Mouse (Mus musculus): ENCODE results near the gene Itsn2. TPM values are rescaled to one million over a fixed set of nuclear protein-coding genes. Genes with fewer than 3 reads are reported as not detected.
"Not testable (repeated sequence)": the region's sequence is repeated elsewhere in the genome, so short reads cannot be mapped to it uniquely, and the experiment has no call there.

The Itsn2 gene
- polyA plus RNA-seq (2016; fragmentation: Nextera tagmentation; extraction: Ambion mirVana): 28.2 and 29.7 TPM in 2 replicates

DNA sequence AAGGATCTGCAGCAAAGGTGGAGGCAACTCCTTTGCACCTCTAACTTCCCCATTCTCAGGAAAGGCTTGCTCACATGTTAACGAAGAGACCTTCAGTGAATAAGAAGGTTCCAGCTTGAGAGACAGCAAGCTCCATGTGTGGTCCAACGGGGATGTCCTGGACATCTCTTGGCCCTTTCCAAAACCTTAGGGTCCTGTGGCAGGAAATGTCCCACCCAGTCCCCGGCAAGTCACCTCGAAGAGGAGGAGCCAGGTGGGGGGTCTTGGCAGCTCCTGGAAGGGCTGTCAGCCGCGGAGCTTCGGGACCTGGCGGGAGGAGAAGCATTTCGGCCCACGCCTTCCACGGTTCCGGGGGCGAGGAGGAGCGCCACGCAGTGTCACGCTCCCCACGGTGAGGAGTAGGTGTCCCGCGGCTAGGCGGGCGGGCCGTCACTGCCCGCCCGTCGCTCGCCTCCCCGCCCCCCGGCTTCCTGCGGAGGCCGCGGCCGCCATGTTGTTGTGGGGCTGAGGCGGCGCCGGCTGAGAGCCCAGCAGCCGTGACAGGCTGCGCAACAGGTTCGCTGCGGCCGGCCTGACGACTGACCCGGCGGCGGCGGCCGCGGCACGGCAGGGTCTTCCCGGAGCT lies at the start of gene Itsn2, which contains the start of gene Gm3625:
Gene Itsn2 (plus strand): TSS at position 98 of the 625 bp plus-strand sequence.
Gene Gm3625 (minus strand): TSS at position 387 of the 625 bp plus-strand sequence.
- Histone ChIP-seq H3K9ac (peak within 1 kb of the TSS; percentile 85), H3K4me2 (replicated peaks) (peak within 1 kb of the TSS; percentile 60), H3K4me3 (peak within 1 kb of the TSS; percentile 89), H3K27ac (peak within 1 kb of the TSS; percentile 67), H3K4me1 (peaks cover 8% of the 10 kb centered on the region; the same call in 1 of the 2 replicates), H3K36me3 (no peaks in the 10 kb centered on the region), H3K9me3 (no peaks in the 10 kb centered on the region), H3K27me3 (no peaks in the 10 kb centered on the region)
- ATAC-seq (ENCODE audit: insufficient number of reproducible peaks, insufficient read depth, low FRiP score, low TSS enrichment): peak; percentile 90
- WGBS: under 1% methylated on average over 49 of the region's 49 CpGs

GRCm38 (mm10) chr12:4544400-4544919 lies 48.0 kb upstream of the Itsn2 start:
- H3K4me1 ChIP-seq: peaks cover 6% of the 10 kb centered on the region; the same call in 1 of the 2 replicates
- no peak overlapping the region for H3K9ac ChIP-seq
- no peak overlapping the region for H3K4me2 ChIP-seq (replicated peaks)
- no peak overlapping the region for H3K4me3 ChIP-seq
- H3K36me3 ChIP-seq: no peaks in the 10 kb centered on the region
- WGBS: 86% methylated on average over 5 of the region's 5 CpGs
- ATAC-seq (ENCODE audit: insufficient number of reproducible peaks, insufficient read depth, low FRiP score, low TSS enrichment): no peak
- no peak overlapping the region for H3K27ac ChIP-seq
- H3K27me3 ChIP-seq: no peaks in the 10 kb centered on the region
- no peaks in the 10 kb centered on the region for H3K9me3 ChIP-seq

GRCm38 (mm10) chr12:4545425-4545824 lies 47.0 kb upstream of the Itsn2 start:
- Histone ChIP-seq H3K27ac (no peak overlapping the region), H3K9me3 (no peaks in the 10 kb centered on the region), H3K4me2 (replicated peaks) (no peak overlapping the region), H3K4me3 (no peak overlapping the region), H3K4me1 (peaks cover 6% of the 10 kb centered on the region; the same call in 1 of the 2 replicates), H3K9ac (no peak overlapping the region), H3K27me3 (no peaks in the 10 kb centered on the region), H3K36me3 (no peaks in the 10 kb centered on the region)
- no peak for ATAC-seq (ENCODE audit: insufficient number of reproducible peaks, insufficient read depth, low FRiP score, low TSS enrichment)

DNA sequence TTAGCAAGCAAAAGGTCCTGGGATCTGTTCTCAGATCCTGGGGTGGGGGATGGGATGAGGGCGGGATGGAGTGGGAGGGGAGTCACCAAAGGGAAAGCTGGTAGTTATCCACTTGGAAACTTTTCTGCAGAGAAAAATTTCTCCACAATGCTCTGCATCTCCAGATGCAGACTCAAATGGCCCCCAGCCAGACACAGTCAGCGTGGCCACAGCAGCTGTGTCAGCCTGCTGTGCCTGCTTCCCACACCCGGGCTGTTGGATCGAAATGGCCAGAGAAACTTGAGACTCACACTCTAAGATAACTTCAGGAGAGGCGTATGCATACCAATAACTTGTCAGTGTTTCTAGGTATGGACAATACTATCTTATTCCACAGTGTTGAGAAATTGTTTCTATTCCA lies 45.9 kb upstream of the Itsn2 start:
- no peak overlapping the region for H3K27ac ChIP-seq
- no peak overlapping the region for H3K4me3 ChIP-seq
- ATAC-seq (ENCODE audit: insufficient number of reproducible peaks, insufficient read depth, low FRiP score, low TSS enrichment): no peak; the same call in 1 of the 2 replicates
- no peak overlapping the region for H3K9ac ChIP-seq
- H3K9me3 ChIP-seq: no peaks in the 10 kb centered on the region
- H3K36me3 ChIP-seq: no peaks in the 10 kb centered on the region
- H3K27me3 ChIP-seq: no peaks in the 10 kb centered on the region
- peaks cover 6% of the 10 kb centered on the region; the same call in 1 of the 2 replicates for H3K4me1 ChIP-seq
- H3K4me2 ChIP-seq (replicated peaks): no peak overlapping the region
- WGBS: 51% methylated on average over 5 of the region's 5 CpGs

DNA sequence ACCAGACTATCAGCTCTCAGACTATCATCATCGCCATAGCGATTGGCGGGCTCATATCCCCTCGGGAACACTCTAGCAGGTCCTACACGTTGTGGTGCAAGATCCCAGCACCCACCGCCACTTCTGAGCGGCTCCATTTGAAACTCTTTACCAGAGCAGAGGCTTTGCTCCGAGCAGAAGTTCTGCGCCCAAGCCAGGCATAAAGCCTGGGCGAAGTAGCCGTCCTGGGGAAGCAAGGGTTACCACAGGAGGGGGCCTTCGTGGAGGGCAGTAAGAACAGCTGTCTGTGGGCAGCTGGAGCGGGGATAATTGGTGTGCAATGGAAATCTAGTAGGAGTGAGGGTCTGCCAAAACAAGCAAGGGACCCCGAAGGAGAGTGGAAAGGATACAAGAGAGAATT lies 44.9 kb upstream of the Itsn2 start:
- ATAC-seq (ENCODE audit: insufficient number of reproducible peaks, insufficient read depth, low FRiP score, low TSS enrichment): peak; percentile 48; the same call in 1 of the 2 replicates
- no peak overlapping the region for H3K4me3 ChIP-seq
- 59% methylated on average over 14 of the region's 14 CpGs for WGBS

GRCm38 (mm10) chr12:4548053-4549013 lies 44.1 kb upstream of the Itsn2 start:
- Histone ChIP-seq H3K4me2 (replicated peaks) (peak overlapping the region; percentile 39), H3K9ac (no peak overlapping the region), H3K4me1 (peaks cover 6% of the 10 kb centered on the region; the same call in 1 of the 2 replicates), H3K9me3 (no peaks in the 10 kb centered on the region), H3K27ac (no peak overlapping the region), H3K4me3 (peak overlapping the region; percentile 12; the same call in 1 of the 2 replicates), H3K36me3 (no peaks in the 10 kb centered on the region), H3K27me3 (no peaks in the 10 kb centered on the region)
- 23% methylated on average over 18 of the region's 18 CpGs for WGBS
- no peak for ATAC-seq (ENCODE audit: insufficient number of reproducible peaks, insufficient read depth, low FRiP score, low TSS enrichment)

More for the DNA sequence above, 44.9 kb upstream of the Itsn2 start:
- Histone ChIP-seq H3K36me3 (no peaks in the 10 kb centered on the region), H3K9ac (no peak overlapping the region), H3K27ac (no peak overlapping the region), H3K4me2 (replicated peaks) (no peak overlapping the region), H3K9me3 (no peaks in the 10 kb centered on the region), H3K4me1 (peaks cover 6% of the 10 kb centered on the region; the same call in 1 of the 2 replicates), H3K27me3 (no peaks in the 10 kb centered on the region)

DNA sequence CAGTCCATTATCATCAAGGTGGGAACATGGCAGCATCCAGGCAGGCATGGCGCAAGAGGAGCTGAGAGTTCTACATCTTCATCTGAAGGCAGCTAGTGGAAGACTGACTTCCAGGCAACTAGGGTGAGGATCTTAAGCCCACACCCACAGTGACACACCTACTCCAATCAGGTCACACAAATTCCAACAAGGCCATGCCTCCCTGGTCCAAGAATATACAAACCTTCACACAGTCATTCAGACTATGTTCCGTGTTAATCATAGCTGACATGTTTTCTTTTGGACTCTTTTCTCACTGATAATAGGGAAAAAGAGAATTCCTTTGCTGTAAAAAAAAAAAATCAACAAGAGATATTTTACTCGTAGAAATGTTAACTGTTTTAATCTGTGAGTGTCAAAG lies 38.7 kb upstream of the Itsn2 start:
- H3K27ac ChIP-seq; H3K27me3 ChIP-seq; ATAC-seq (ENCODE audit: insufficient number of reproducible peaks, insufficient read depth, low FRiP score, low TSS enrichment); H3K4me2 ChIP-seq (replicated peaks); H3K36me3 ChIP-seq; H3K4me1 ChIP-seq; H3K9ac ChIP-seq; H3K9me3 ChIP-seq; H3K4me3 ChIP-seq: not testable (repeated sequence)
- WGBS: 71% methylated on average over 3 of the region's 3 CpGs

DNA sequence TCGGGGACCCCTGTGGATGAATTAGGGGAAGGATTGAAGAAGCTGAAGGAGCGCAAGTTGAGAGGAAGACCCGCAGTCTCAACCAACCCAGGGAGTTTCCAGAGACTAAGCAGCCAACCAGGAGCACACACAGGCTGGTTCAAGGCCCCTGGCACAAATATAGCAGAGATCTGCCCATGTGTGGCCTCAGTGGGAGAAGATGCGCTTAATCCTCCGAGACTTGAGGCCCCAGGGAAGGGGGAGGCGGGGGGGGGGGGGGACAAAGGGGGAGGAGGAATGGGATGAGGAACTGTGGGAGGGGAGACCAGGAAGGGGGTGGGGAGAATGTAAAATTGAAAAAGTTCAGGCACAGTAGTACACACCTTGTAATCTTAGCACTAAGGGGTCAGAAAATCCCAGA lies 37.0 kb upstream of the Itsn2 start:
- no peaks in the 10 kb centered on the region for H3K9me3 ChIP-seq
- H3K4me1 ChIP-seq: no peaks in the 10 kb centered on the region
- H3K36me3 ChIP-seq: no peaks in the 10 kb centered on the region
- H3K9ac ChIP-seq: no peak overlapping the region
- no peak overlapping the region for H3K4me2 ChIP-seq (replicated peaks)
- H3K4me3 ChIP-seq: no peak overlapping the region
- no peak for ATAC-seq (ENCODE audit: insufficient number of reproducible peaks, insufficient read depth, low FRiP score, low TSS enrichment)
- H3K27ac ChIP-seq: no peak overlapping the region
- no peaks in the 10 kb centered on the region for H3K27me3 ChIP-seq
- 82% methylated on average over 5 of the region's 6 CpGs for WGBS

DNA sequence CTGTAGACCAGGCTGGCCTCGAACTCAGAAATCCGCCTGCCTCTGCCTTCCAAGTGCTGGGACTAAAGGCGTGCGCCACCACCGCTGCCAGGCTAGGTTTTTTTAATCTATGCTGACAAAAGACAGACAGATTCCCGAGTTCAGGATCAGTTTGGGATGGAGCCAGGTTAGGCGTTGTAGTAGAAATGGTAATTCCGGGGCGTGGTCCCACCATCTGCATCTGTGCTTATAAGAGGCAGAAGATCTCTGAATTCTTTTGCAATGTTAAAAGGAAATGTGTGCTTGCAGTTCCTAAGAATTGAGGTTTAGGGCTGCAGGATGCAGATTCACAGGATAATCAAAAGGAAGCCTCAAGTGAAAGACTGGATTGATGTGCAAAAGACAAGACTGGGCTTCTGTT lies 35.5 kb upstream of the Itsn2 start:
- WGBS: 83% methylated on average over 9 of the region's 9 CpGs
- H3K36me3 ChIP-seq: no peaks in the 10 kb centered on the region
- no peak overlapping the region for H3K9ac ChIP-seq
- no peak overlapping the region for H3K4me2 ChIP-seq (replicated peaks)
- no peak overlapping the region for H3K27ac ChIP-seq
- no peaks in the 10 kb centered on the region for H3K9me3 ChIP-seq
- H3K4me1 ChIP-seq: no peaks in the 10 kb centered on the region
- ATAC-seq (ENCODE audit: insufficient number of reproducible peaks, insufficient read depth, low FRiP score, low TSS enrichment): no peak
- H3K4me3 ChIP-seq: no peak overlapping the region
- no peaks in the 10 kb centered on the region for H3K27me3 ChIP-seq

GRCm38 (mm10) chr12:4557436-4557835 lies 35.0 kb upstream of the Itsn2 start:
- Histone ChIP-seq H3K9ac (no peak overlapping the region), H3K4me3 (no peak overlapping the region), H3K36me3 (no peaks in the 10 kb centered on the region), H3K27ac (no peak overlapping the region), H3K9me3 (no peaks in the 10 kb centered on the region), H3K4me2 (replicated peaks) (no peak overlapping the region), H3K27me3 (no peaks in the 10 kb centered on the region), H3K4me1 (no peaks in the 10 kb centered on the region)
- ATAC-seq (ENCODE audit: insufficient number of reproducible peaks, insufficient read depth, low FRiP score, low TSS enrichment): no peak
- 76% methylated on average over 3 of the region's 3 CpGs for WGBS

- no peak overlapping the region for H3K27ac ChIP-seq
- no peak overlapping the region for H3K4me2 ChIP-seq (replicated peaks)
- H3K4me3 ChIP-seq: no peak overlapping the region
- no peaks in the 10 kb centered on the region for H3K9me3 ChIP-seq
- WGBS: 90% methylated on average over 3 of the region's 3 CpGs
- H3K4me1 ChIP-seq: no peaks in the 10 kb centered on the region
- no peak for ATAC-seq (ENCODE audit: insufficient number of reproducible peaks, insufficient read depth, low FRiP score, low TSS enrichment)
- H3K27me3 ChIP-seq: no peaks in the 10 kb centered on the region
- no peaks in the 10 kb centered on the region for H3K36me3 ChIP-seq
- no peak overlapping the region for H3K9ac ChIP-seq
These were observed 34.4 kb upstream of the Itsn2 start for GRCm38 (mm10) chr12:4558013-4558412.
